Mouse (Mus musculus) T-helper 1 cell (primary cell): ENCODE results near the gene Lrrc58.

Experiments
- in situ Hi-C: fragments of 300-600 bp; cut with MboI, MseI; formaldehyde crosslinking; loops from one replicate; pipeline ENCODE4 v1.15.1; 2025; ENCODE audit warnings: high pct_unique_total_duplicates

The Lrrc58 gene

GRCm38 (mm10) chr16:37867791-37868505, at the start of gene Lrrc58:
Gene Lrrc58 (plus strand): TSS chr16:37868389.
- in situ Hi-C loops = loop anchor here (10.0 kb wide), 1 partner anchor 227 kb away; no protein-coding TSS in a partner anchor

- in situ Hi-C loops = no loop called here
Observed at GRCm38 (mm10) chr16:37823949-37824348, 44.2 kb upstream of the Lrrc58 start.

GRCm38 (mm10) chr16:37824778-37825505, 43.2 kb upstream of the Lrrc58 start:
- in situ Hi-C loops = no loop called here

GRCm38 (mm10) chr16:37826286-37826685, 41.9 kb upstream of the Lrrc58 start:
- in situ Hi-C loops = no loop called here

- in situ Hi-C loops = loop anchor here (10.0 kb wide), 1 partner anchor 456 kb away; no protein-coding TSS in a partner anchor
Observed at GRCm38 (mm10) chr16:37831041-37831440, 37.1 kb upstream of the Lrrc58 start.

GRCm38 (mm10) chr16:37837571-37837970, 30.6 kb upstream of the Lrrc58 start:
- in situ Hi-C loops = loop anchor here (10.0 kb wide), 1 partner anchor 463 kb away; no protein-coding TSS in a partner anchor

GRCm38 (mm10) chr16:37842439-37842838, 25.8 kb upstream of the Lrrc58 start:
- in situ Hi-C loops = loop anchor here (10.0 kb wide), 1 partner anchor 1218 kb away; no protein-coding TSS in a partner anchor

GRCm38 (mm10) chr16:37843740-37844139, 24.4 kb upstream of the Lrrc58 start:
- in situ Hi-C loops = loop anchor here (10.0 kb wide), 1 partner anchor 1219 kb away; no protein-coding TSS in a partner anchor

GRCm38 (mm10) chr16:37845202-37845925, 22.8 kb upstream of the Lrrc58 start:
- in situ Hi-C loops = loop anchor here (10.0 kb wide), 1 partner anchor 1221 kb away; no protein-coding TSS in a partner anchor

- in situ Hi-C loops = loop anchor here (10.0 kb wide), 1 partner anchor 1222 kb away; no protein-coding TSS in a partner anchor
Observed at GRCm38 (mm10) chr16:37847081-37847480, 21.1 kb upstream of the Lrrc58 start.

GRCm38 (mm10) chr16:37851366-37851765, 16.8 kb upstream of the Lrrc58 start:
- in situ Hi-C loops = no loop called here

- in situ Hi-C loops = no loop called here
Observed at GRCm38 (mm10) chr16:37853279-37853678, 14.9 kb upstream of the Lrrc58 start.

GRCm38 (mm10) chr16:37854054-37854453, 14.1 kb upstream of the Lrrc58 start:
- in situ Hi-C loops = no loop called here

GRCm38 (mm10) chr16:37854593-37854992, 13.6 kb upstream of the Lrrc58 start:
- in situ Hi-C loops = no loop called here

- in situ Hi-C loops = no loop called here
Observed at GRCm38 (mm10) chr16:37855583-37855982, 12.6 kb upstream of the Lrrc58 start.

- in situ Hi-C loops = no loop called here
Observed at GRCm38 (mm10) chr16:37856327-37856726, 11.9 kb upstream of the Lrrc58 start.

GRCm38 (mm10) chr16:37857495-37857894, 10.7 kb upstream of the Lrrc58 start:
- in situ Hi-C loops = no loop called here

GRCm38 (mm10) chr16:37860213-37860612, 8.0 kb upstream of the Lrrc58 start:
- in situ Hi-C loops = loop anchor here (10.0 kb wide), 1 partner anchor 235 kb away; no protein-coding TSS in a partner anchor

- in situ Hi-C loops = loop anchor here (10.0 kb wide), 1 partner anchor 234 kb away; no protein-coding TSS in a partner anchor
Observed at GRCm38 (mm10) chr16:37861029-37861428, 7.2 kb upstream of the Lrrc58 start, which contains the start of gene Gm36028. Gene Gm36028 (minus strand): TSS chr16:37861146.

GRCm38 (mm10) chr16:37863876-37864275, 4.3 kb upstream of the Lrrc58 start:
- in situ Hi-C loops = loop anchor here (10.0 kb wide), 1 partner anchor 231 kb away; no protein-coding TSS in a partner anchor

- in situ Hi-C loops = loop anchor here (10.0 kb wide), 1 partner anchor 229 kb away; no protein-coding TSS in a partner anchor
Observed at GRCm38 (mm10) chr16:37865841-37866240, 2.3 kb upstream of the Lrrc58 start.
